8 mouse cellular contexts compared by ENCODE assay signal in genomic region chr8:56063081-56063480, GRCm38 (mm10).
DNase-seq lines count a peak whose midpoint lies in the region; ATAC-seq and TF ChIP-seq lines count a peak whose summit lies in the region.

No protein-coding gene starts in this region.

- no peak overlapping the region for H3K27ac ChIP-seq in midbrain, embryonic 11.5 days (ENCODE audit: low read depth, low read length)
- no peak overlapping the region for H3K27ac ChIP-seq in midbrain, embryonic 16.5 days (ENCODE audit: low read length)
- H3K27ac ChIP-seq in embryonic fibroblast, embryonic 13.5 days (ENCODE audit: insufficient read depth, low read length): no peak overlapping the region

- 20% methylated on average over 3 of the region's 3 CpGs for WGBS in midbrain, embryonic 11.5 days
- WGBS in midbrain, embryonic 16.5 days: 22% methylated on average over 3 of the region's 3 CpGs
- 19% methylated on average over 3 of the region's 3 CpGs for WGBS in large intestine, adult 2 months

- H3K4me3 ChIP-seq in midbrain, embryonic 11.5 days (ENCODE audit: low read depth, low read length): no peak overlapping the region
- no peak overlapping the region for H3K4me3 ChIP-seq in midbrain, embryonic 16.5 days (ENCODE audit: low read depth, low read length)
- H3K4me3 ChIP-seq in embryonic fibroblast, embryonic 13.5 days (ENCODE audit: insufficient read depth, low read length): no peak overlapping the region

- peak; percentile 79; the same call in 1 of the 2 replicates for TF ChIP-seq CTCF in embryonic fibroblast, embryonic 13.5 days (IDR thresholded peaks at IDR 0.05; ENCODE audit: borderline replicate concordance, insufficient read depth, low read length)

- no peaks in the 10 kb centered on the region for H3K4me1 ChIP-seq in midbrain, embryonic 11.5 days (ENCODE audit: control insufficient read depth, insufficient read depth, low read length)
- no peaks in the 10 kb centered on the region for H3K4me1 ChIP-seq in midbrain, embryonic 16.5 days (ENCODE audit: control insufficient read depth, insufficient read depth, low read length)
- H3K4me1 ChIP-seq in embryonic fibroblast, embryonic 13.5 days (ENCODE audit: control insufficient read depth, insufficient read depth, low read length): no peaks in the 10 kb centered on the region

- ATAC-seq in midbrain, embryonic 11.5 days (ENCODE audit: low FRiP score): peak; percentile 78
- ATAC-seq in midbrain, embryonic 16.5 days: no peak
- peak; percentile 82 for ATAC-seq in megakaryocyte progenitor cell, adult 5-6 weeks (replicated peaks; ENCODE audit: poor library complexity)

- H3K9me3 ChIP-seq in midbrain, embryonic 11.5 days (ENCODE audit: control insufficient read depth, low read length): no peaks in the 10 kb centered on the region
- no peaks in the 10 kb centered on the region for H3K9me3 ChIP-seq in midbrain, embryonic 16.5 days (replicated peaks; ENCODE audit: control insufficient read depth, low read length, poor library complexity, severe bottlenecking)

- no peaks in the 10 kb centered on the region for H3K36me3 ChIP-seq in midbrain, embryonic 11.5 days (ENCODE audit: control insufficient read depth, insufficient read depth, low read length)
- H3K36me3 ChIP-seq in midbrain, embryonic 16.5 days (ENCODE audit: control insufficient read depth, insufficient read depth, low read length): no peaks in the 10 kb centered on the region

- no peaks in the 10 kb centered on the region for H3K27me3 ChIP-seq in midbrain, embryonic 11.5 days (ENCODE audit: control insufficient read depth, insufficient read depth, low read length)
- no peaks in the 10 kb centered on the region for H3K27me3 ChIP-seq in midbrain, embryonic 16.5 days (ENCODE audit: control insufficient read depth, insufficient read depth, low read depth, low read length)

- DNase-seq in adrenal gland, adult 18-20 months (ENCODE audit: low spot score in 2 of 2): peak; percentile 25 to 59
- no peak for DNase-seq in adrenal gland, adult 8-10 months
- DNase-seq in midbrain, embryonic 11.5 days (ENCODE audit: low spot score, missing footprints): no peak
- peak; percentile 11 for DNase-seq in large intestine, adult 2 months (ENCODE audit: low read depth, low spot score)
- DNase-seq in yolk sac, embryonic 10.5 days (ENCODE audit: low spot score): no peak

- TF ChIP-seq POLR2A in embryonic fibroblast, embryonic 13.5 days (IDR thresholded peaks at IDR 0.05; ENCODE audit: low read depth, low read length): no peak

- no peak overlapping the region for H3K4me2 ChIP-seq in midbrain, embryonic 11.5 days
- H3K4me2 ChIP-seq in midbrain, embryonic 16.5 days (ENCODE audit: low read length): no peak overlapping the region

- H3K9ac ChIP-seq in midbrain, embryonic 11.5 days (ENCODE audit: low read length): no peak overlapping the region
- H3K9ac ChIP-seq in midbrain, embryonic 16.5 days (ENCODE audit: low read depth, low read length): no peak overlapping the region

Comparison
In these comparisons a context has a peak if more than half of its experiments do, and no peak if none do; other contexts are left out.
1. DNase-seq: peak in adrenal gland, adult 18-20 months (2 of 2) and large intestine, adult 2 months (single experiment); none in adrenal gland, adult 8-10 months (single experiment), midbrain, embryonic 11.5 days (single experiment) and yolk sac, embryonic 10.5 days (single experiment).